Mouse (Mus musculus) kidney, adult 2 months (tissue): ENCODE measurements at regions not wholly inside any gene's neighbourhood (a gene's known extent, or its start where the extent isn't known, plus 50 kb on each side); places are given as distances from the start of the nearest gene placed in this dataset.

ENCODE experiments used
- DNase-seq: peaks from one replicate; pipeline ENCODE4 v3.0.0; 2021
- H3K27ac ChIP-seq: fragments of 200-500 bp; 2 replicates; pipeline ENCODE4 v1.5.1; 2012; ENCODE audit warnings: low read depth, low read length, control low read depth, inconsistent platforms; ENCODE audit not compliant: insufficient read depth
- H3K27me3 ChIP-seq: fragments of 200-500 bp; replicated peaks from 2 replicates; pipeline ENCODE4 v1.6.1; 2012; ENCODE audit warnings: mild to moderate bottlenecking, moderate library complexity, low read length, inconsistent platforms; ENCODE audit not compliant: control insufficient read depth, insufficient read depth
- H3K36me3 ChIP-seq: fragments of 200-500 bp; 2 replicates; pipeline ENCODE4 v1.6.1; 2012; ENCODE audit warnings: mild to moderate bottlenecking, moderate library complexity, low read length, inconsistent platforms; ENCODE audit not compliant: control insufficient read depth, insufficient read depth
- H3K4me1 ChIP-seq: fragments of 200-500 bp; 2 replicates; pipeline ENCODE4 v1.6.1; 2011; ENCODE audit warnings: low read length; ENCODE audit not compliant: control insufficient read depth, insufficient read depth
- H3K4me3 ChIP-seq: fragments of 200-500 bp; 2 replicates; pipeline ENCODE4 v1.5.1; 2011; ENCODE audit warnings: mild to moderate bottlenecking, low read depth, low read length, control low read depth; ENCODE audit not compliant: insufficient read depth
- CTCF ChIP-seq: fragments of 200-500 bp; conservative IDR thresholded peaks from 2 replicates; pipeline ENCODE4 v1.5.1; 2011; ENCODE audit warnings: low read depth, mild to moderate bottlenecking, control low read depth, low read length, moderate library complexity, mixed read lengths; ENCODE audit not compliant: insufficient read depth, insufficient read length
- POLR2A ChIP-seq: fragments of 200-500 bp; IDR thresholded peaks from one replicate; pipeline ENCODE4 v1.6.1; 2011; ENCODE audit warnings: low read depth, low read length, control low read depth
- WGBS: fragments of 180-500 bp; shearing (Covaris S2); methylation state at CpG from one replicate; pipeline ENCODE4 v1.1.7; 2018; 5-methylcytosine and 5-hydroxymethylcytosine counted together

DNA sequence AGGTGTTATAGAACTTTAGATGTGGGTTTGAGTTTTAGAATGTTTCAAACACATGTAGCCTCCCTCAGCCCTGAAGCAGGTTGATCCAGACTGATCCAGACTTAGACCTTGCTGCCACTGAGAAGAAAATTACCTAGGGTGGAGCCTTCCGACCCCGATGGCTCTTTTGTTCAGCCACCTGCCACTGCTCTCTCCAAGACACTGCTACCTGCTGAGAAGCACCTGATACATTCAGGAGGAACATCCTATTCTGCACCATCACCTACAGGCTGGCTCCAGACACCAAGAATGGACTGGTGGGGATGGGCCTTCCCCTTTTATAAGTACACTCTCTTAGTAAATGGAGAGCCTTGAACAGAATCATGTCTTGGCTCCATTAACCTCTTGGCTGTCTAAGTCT, 785.5 kb upstream of the Mms22l start:
- Histone ChIP-seq H3K27me3 (no peaks in the 10 kb centered on the region), H3K4me3 (no peak overlapping the region), H3K36me3 (no peaks in the 10 kb centered on the region), H3K4me1 (no peaks in the 10 kb centered on the region), H3K27ac (no peak overlapping the region)
- DNase-seq = no peak
- 93% methylated on average over 2 of the region's 2 CpGs for WGBS
- TF ChIP-seq POLR2A (no peak), CTCF (no peak)

- H3K4me1 ChIP-seq = no peaks in the 10 kb centered on the region
- 64% methylated on average over 8 of the region's 8 CpGs for WGBS
- H3K27me3 ChIP-seq = no peaks in the 10 kb centered on the region
- H3K4me3 ChIP-seq = no peak overlapping the region
- H3K36me3 ChIP-seq = no peaks in the 10 kb centered on the region
- TF ChIP-seq POLR2A (no peak), CTCF (no peak)
- DNase-seq = no peak
- no peak overlapping the region for H3K27ac ChIP-seq
These were observed 782.4 kb upstream of the Mms22l start for GRCm38 (mm10) chr4:23713781-23714415.

DNA sequence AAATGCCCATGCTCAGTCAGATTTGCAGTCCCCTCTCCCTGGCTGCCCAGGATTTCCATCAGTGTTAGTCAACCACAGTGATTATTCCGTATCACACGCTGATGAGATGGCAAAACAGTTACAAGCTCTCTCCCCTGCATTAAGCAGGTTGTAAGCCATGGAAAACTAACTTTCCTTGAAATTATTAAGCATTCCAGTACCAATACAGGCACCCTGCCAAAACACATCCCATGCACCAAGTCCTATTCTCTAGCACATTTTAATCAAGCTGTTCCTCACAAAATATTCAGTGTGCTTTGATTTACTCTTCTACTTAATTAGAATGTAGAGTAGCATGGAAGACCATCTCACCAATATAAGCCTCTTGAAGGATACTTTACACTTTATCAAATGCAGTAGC, 768.4 kb upstream of the Mms22l start:
- Histone ChIP-seq H3K27ac (no peak overlapping the region), H3K27me3 (no peaks in the 10 kb centered on the region), H3K4me3 (no peak overlapping the region), H3K4me1 (no peaks in the 10 kb centered on the region), H3K36me3 (no peaks in the 10 kb centered on the region)
- TF ChIP-seq POLR2A (no peak), CTCF (no peak)
- DNase-seq = no peak
- 54% methylated on average over 2 of the region's 2 CpGs for WGBS

GRCm38 (mm10) chr4:23732471-23732870, 763.8 kb upstream of the Mms22l start:
- no peak for TF ChIP-seq POLR2A
- TF ChIP-seq CTCF = no peak
- Histone ChIP-seq H3K4me1 (no peaks in the 10 kb centered on the region), H3K4me3 (no peak overlapping the region), H3K27ac (no peak overlapping the region), H3K27me3 (no peaks in the 10 kb centered on the region), H3K36me3 (no peaks in the 10 kb centered on the region)
- WGBS = 42% methylated on average over 4 of the region's 4 CpGs
- DNase-seq = no peak

DNA sequence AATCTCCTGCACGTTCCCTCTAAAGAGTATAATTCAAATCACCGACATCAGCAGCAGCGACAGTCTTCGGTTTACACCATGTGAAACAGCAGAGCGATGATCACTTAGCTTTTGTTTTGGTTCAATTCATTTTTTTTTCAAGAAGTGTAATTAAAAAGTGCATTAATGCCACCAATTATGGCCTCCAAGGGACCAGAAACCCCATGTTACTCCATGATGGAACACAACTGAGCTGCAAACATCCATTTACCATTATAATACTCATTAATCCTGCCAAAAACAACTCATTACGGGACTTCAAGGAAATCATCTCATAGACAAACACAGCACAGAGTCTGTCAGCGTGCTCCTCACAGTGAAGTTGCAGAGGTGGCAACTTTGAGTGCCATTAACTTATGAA, 752.2 kb upstream of the Mms22l start:
- DNase-seq = no peak
- Histone ChIP-seq H3K4me3 (no peak overlapping the region), H3K36me3 (no peaks in the 10 kb centered on the region), H3K4me1 (no peaks in the 10 kb centered on the region), H3K27ac (no peak overlapping the region), H3K27me3 (no peaks in the 10 kb centered on the region)
- 80% methylated on average over 7 of the region's 7 CpGs for WGBS
- TF ChIP-seq POLR2A (no peak), CTCF (no peak)

DNA sequence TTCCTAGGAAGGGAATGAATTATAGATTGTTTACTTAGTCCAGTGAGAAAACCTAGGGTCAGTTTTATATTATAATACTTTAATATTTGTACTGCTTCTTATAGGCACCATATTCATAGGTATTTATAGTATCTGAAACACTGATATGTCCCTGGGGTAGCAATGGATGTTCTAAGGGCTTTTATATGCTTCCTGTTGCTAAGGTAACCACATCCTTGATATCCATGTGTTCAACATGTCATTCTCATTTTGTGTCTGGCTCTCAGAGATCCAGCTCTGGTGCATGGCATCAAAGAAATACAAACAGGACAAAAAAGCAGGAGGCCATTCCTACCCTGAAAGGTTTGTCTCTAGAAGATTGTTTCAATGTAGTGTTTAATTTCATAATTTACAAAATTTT, 738.2 kb upstream of the Mms22l start:
- Histone ChIP-seq H3K27ac (no peak overlapping the region), H3K36me3 (no peaks in the 10 kb centered on the region), H3K4me1 (no peaks in the 10 kb centered on the region), H3K4me3 (no peak overlapping the region), H3K27me3 (no peaks in the 10 kb centered on the region)
- no peak for DNase-seq
- no peak for TF ChIP-seq CTCF
- TF ChIP-seq POLR2A = no peak

- 75% methylated on average over 4 of the region's 4 CpGs for WGBS
- Histone ChIP-seq H3K4me1 (no peaks in the 10 kb centered on the region), H3K27ac (no peak overlapping the region), H3K4me3 (no peak overlapping the region), H3K36me3 (no peaks in the 10 kb centered on the region), H3K27me3 (no peaks in the 10 kb centered on the region)
- TF ChIP-seq POLR2A (no peak), CTCF (no peak)
- no peak for DNase-seq
These were observed 708.6 kb upstream of the Mms22l start for GRCm38 (mm10) chr4:23787417-23788204.
